Mouse (Mus musculus) hindbrain, embryonic 10.5 days (tissue): ENCODE measurements around the gene Isl1. TPM values are rescaled to one million over a fixed set of nuclear protein-coding genes. Genes with fewer than 3 reads are reported as not detected.

Experiments
- DNase-seq: peaks from one replicate; pipeline ENCODE4 v3.0.0-alpha.2; 2017; ENCODE audit warnings: low spot score
- H3K27ac ChIP-seq: fragments of 300-500 bp; sonication (generic); 2 replicates; pipeline ENCODE4 v1.5.1; 2016; ENCODE audit warnings: mild to moderate bottlenecking, moderate library complexity
- H3K27me3 ChIP-seq: fragments of 300-500 bp; sonication (generic); 2 replicates; pipeline ENCODE4 v1.6.1; 2016; ENCODE audit warnings: mild to moderate bottlenecking; ENCODE audit not compliant: poor library complexity, insufficient read depth, severe bottlenecking
- H3K36me3 ChIP-seq: fragments of 300-500 bp; sonication (generic); 2 replicates; pipeline ENCODE4 v1.6.1; 2016; ENCODE audit warnings: mild to moderate bottlenecking, moderate library complexity
- H3K4me1 ChIP-seq: fragments of 300-500 bp; sonication (generic); replicated peaks from 2 replicates; pipeline ENCODE4 v1.6.1; 2016; ENCODE audit warnings: mild to moderate bottlenecking
- H3K4me3 ChIP-seq: fragments of 300-500 bp; sonication (generic); 2 replicates; pipeline ENCODE4 v1.5.1; 2016; ENCODE audit warnings: mild to moderate bottlenecking, moderate library complexity
- H3K9me3 ChIP-seq: fragments of 300-500 bp; sonication (generic); 2 replicates; pipeline ENCODE4 v1.6.1; 2016; ENCODE audit warnings: mild to moderate bottlenecking, moderate library complexity
- WGBS: fragments of 180-500 bp; shearing (Covaris S2); methylation state at CpG from one replicate; pipeline ENCODE4 v1.1.7; 2016; 5-methylcytosine and 5-hydroxymethylcytosine counted together
- polyA plus RNA-seq: library from polyadenylated mRNA; unstranded; fragments of >200 nt; fragmentation: Nextera tagmentation; extraction: Ambion mirVana; gene quantifications from 2 replicates; pipeline ENCODE4 v1.2.1, GENCODE M21; 2016

Gene Isl1
- polyA plus RNA-seq = 34.9 and 63.4 TPM in 2 replicates

GRCm38 (mm10) chr13:116309584-116310462 is at the start of gene Isl1:
Isl1 (minus strand) TSS chr13:116309689.
- H3K36me3 ChIP-seq = no peaks in the 10 kb centered on the region
- peak; percentile 88 for DNase-seq
- under 1% methylated on average over 82 of the region's 82 CpGs for WGBS

GRCm38 (mm10) chr13:116335763-116336162 is 26.3 kb upstream of the Isl1 start:
- no peaks in the 10 kb centered on the region for H3K36me3 ChIP-seq
- H3K4me1 ChIP-seq = no peaks in the 10 kb centered on the region
- WGBS = 85% methylated on average over 3 of the region's 3 CpGs
- no peak overlapping the region for H3K27ac ChIP-seq
- H3K4me3 ChIP-seq = no peak overlapping the region
- no peaks in the 10 kb centered on the region; the same call in 1 of the 2 replicates for H3K27me3 ChIP-seq
- no peak for DNase-seq
- H3K9me3 ChIP-seq = no peaks in the 10 kb centered on the region

More at GRCm38 (mm10) chr13:116309584-116310462, at the start of gene Isl1:
- Histone ChIP-seq H3K27ac (peak within 1 kb of the TSS; percentile 82), H3K4me3 (peak within 1 kb of the TSS; percentile 63), H3K9me3 (no peaks in the 10 kb centered on the region), H3K4me1 (peaks cover 21% of the 10 kb centered on the region), H3K27me3 (peaks cover 100% of the 10 kb centered on the region)

DNA sequence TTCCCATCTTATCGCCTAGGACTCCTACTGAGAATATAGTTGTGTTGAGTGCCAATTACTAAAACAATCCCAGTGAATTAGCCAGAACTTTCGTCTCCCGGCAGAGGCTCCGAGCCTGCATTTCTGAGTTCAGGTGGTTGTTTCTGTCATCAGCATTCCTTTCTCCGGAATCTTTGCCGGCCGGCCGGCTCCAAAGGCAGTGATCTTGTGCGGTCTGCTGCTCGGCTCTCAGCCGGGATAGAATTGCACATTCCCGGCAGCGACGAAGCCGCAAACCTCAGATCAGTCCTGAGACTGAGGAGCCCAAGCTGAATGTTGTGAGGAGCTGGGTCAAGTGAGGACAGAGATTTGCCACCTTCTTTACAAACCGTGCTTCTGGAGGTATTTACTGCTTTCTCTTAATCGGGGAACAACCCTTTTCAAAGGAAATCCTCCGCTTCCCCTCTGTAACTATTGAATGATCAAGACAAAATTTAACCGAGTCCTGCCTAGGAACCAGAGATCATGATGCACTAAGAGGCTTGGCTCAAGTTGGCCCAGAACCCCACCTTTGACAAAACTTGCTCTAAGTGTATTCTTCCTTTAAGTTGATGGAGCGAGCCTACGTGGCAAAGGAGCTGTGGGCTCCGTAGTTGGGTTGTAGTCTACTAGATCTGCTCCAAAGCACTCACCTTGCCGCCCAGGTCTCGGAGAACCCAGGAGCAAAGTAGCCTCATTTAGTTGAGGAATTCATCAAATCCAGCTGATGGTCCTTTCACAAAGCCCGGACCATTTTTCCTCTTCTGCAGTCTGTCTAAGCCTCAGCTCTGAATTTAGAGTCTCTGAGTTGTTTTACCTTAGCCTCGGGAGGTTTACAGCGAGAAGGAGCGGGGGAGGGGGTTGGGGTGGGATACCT is 4.4 kb upstream of the Isl1 start:
- under 1% methylated on average over 28 of the region's 28 CpGs for WGBS
- no peaks in the 10 kb centered on the region for H3K36me3 ChIP-seq
- H3K4me1 ChIP-seq = peaks cover 15% of the 10 kb centered on the region
- peak overlapping the region; percentile 24; the same call in 1 of the 2 replicates for H3K27ac ChIP-seq
- peak; percentile 61 for DNase-seq
- H3K4me3 ChIP-seq = peak overlapping the region; percentile 36
- peaks cover 96% of the 10 kb centered on the region for H3K27me3 ChIP-seq
- no peaks in the 10 kb centered on the region for H3K9me3 ChIP-seq

- WGBS = 3% methylated on average over 13 of the region's 13 CpGs
- peak; percentile 6 for DNase-seq
- Histone ChIP-seq H3K27ac (no peak overlapping the region), H3K9me3 (no peaks in the 10 kb centered on the region), H3K4me3 (peak overlapping the region; percentile 63; the same call in 1 of the 2 replicates), H3K27me3 (peaks cover 100% of the 10 kb centered on the region), H3K36me3 (no peaks in the 10 kb centered on the region), H3K4me1 (peaks cover 16% of the 10 kb centered on the region)
Measured at GRCm38 (mm10) chr13:116311871-116312720, 2.6 kb upstream of the Isl1 start.

DNA sequence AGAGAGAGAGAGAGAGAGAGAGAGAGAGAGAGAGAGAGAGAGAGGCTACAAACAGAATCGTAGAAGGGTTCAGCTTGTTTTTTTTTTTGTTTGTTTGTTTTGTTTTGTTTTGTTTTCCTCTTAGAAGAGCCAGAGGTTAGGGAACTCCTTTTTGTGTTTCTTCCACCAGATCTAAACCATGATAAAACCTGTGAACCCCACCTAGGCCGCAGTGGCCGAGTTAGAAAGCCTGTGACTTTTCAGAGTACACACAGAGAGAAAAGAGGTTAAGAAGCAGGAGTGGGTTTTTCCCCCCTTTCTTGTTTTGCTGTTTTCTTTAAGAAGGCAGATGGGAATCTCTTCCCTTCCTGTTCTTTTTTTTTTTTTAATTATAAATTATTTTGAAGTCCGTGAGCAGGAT is 1.5 kb upstream of the Isl1 start:
- Histone ChIP-seq H3K36me3 (no peaks in the 10 kb centered on the region), H3K27me3 (peaks cover 100% of the 10 kb centered on the region), H3K4me1 (peaks cover 16% of the 10 kb centered on the region), H3K27ac (no peak overlapping the region), H3K9me3 (no peaks in the 10 kb centered on the region), H3K4me3 (peak overlapping the region; percentile 63)
- WGBS = 6% methylated on average over 4 of the region's 4 CpGs
- DNase-seq = no peak

DNA sequence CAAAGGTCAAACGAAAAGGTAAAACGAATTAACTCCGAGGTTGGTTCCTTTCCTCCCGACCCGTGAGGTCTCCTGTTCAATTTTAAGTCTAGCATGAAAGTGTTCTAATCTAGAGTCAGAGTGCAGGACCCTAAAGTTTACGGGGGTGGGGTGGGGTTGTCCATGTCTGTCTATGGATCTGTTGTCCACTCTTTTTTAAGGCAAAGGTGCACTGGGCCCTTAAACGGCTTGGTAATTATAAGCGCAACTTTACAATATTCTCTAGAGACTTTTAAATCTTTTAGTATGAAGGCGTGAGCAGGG is 925 bp upstream of the Isl1 start:
- Histone ChIP-seq H3K9me3 (no peaks in the 10 kb centered on the region), H3K27ac (peak overlapping the region; percentile 40; the same call in 1 of the 2 replicates), H3K4me1 (peaks cover 16% of the 10 kb centered on the region), H3K36me3 (no peaks in the 10 kb centered on the region), H3K27me3 (peaks cover 100% of the 10 kb centered on the region), H3K4me3 (peak overlapping the region; percentile 63)
- 0% methylated on average over 9 of the region's 9 CpGs for WGBS
- peak; percentile 35 for DNase-seq

- Histone ChIP-seq H3K27me3 (peaks cover 100% of the 10 kb centered on the region), H3K4me1 (peaks cover 21% of the 10 kb centered on the region), H3K27ac (peak overlapping the region; percentile 69), H3K4me3 (peak overlapping the region; percentile 63), H3K9me3 (no peaks in the 10 kb centered on the region), H3K36me3 (no peaks in the 10 kb centered on the region)
- under 1% methylated on average over 18 of the region's 18 CpGs for WGBS
- peak; percentile 44 for DNase-seq
Measured at GRCm38 (mm10) chr13:116308933-116309583, 431 bp downstream of the Isl1 start.

DNA sequence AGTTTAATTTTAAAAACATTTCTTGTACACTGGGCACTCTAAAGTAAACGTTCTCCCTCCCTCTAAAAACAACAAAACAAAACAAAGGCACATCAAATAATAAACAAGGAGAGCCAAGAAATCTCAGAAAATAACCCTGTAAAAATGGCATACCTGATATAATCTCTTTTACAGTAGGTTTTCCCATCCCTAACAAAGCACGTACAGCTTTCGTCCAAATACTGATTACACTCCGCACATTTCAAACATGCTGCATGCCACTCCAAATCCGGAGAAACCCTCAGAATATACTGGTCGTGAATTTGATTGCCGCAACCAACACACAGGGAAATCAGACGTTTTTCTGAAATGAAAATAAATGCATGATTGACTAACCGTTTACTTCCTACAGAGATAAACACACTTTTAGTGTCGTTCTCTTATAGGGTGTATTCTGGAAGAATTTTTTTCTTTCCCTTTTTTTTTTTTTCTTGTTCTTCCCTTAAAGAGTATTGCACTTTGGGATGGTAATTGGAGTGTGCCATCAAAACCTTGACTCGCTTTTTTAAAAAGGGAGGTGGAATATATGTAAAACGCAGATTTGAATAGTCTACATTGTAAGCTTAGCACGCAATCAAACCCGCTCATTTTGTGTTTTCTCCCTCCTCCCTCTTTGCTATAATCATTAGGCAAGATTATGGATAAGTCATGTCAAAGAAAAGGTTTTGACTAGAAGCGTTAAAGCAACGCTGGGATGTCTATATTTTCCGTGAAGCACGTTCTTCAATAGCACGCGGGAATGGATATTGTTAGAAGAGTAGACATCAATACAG is 1.2 kb downstream of the Isl1 start:
- no peaks in the 10 kb centered on the region for H3K36me3 ChIP-seq
- peak; percentile 8 for DNase-seq
- H3K27ac ChIP-seq = peak overlapping the region; percentile 69; the same call in 1 of the 2 replicates
- peaks cover 100% of the 10 kb centered on the region for H3K27me3 ChIP-seq
- no peaks in the 10 kb centered on the region for H3K9me3 ChIP-seq
- H3K4me1 ChIP-seq = peaks cover 18% of the 10 kb centered on the region
- under 1% methylated on average over 20 of the region's 20 CpGs for WGBS
- peak overlapping the region; percentile 63 for H3K4me3 ChIP-seq

GRCm38 (mm10) chr13:116306591-116306990 is 2.9 kb downstream of the Isl1 start:
- Histone ChIP-seq H3K4me1 (peaks cover 25% of the 10 kb centered on the region), H3K9me3 (no peaks in the 10 kb centered on the region), H3K4me3 (peak overlapping the region; percentile 37), H3K36me3 (no peaks in the 10 kb centered on the region), H3K27ac (peak overlapping the region; percentile 45; the same call in 1 of the 2 replicates), H3K27me3 (peaks cover 100% of the 10 kb centered on the region)
- peak; percentile 11 for DNase-seq
- 4% methylated on average over 6 of the region's 6 CpGs for WGBS

DNA sequence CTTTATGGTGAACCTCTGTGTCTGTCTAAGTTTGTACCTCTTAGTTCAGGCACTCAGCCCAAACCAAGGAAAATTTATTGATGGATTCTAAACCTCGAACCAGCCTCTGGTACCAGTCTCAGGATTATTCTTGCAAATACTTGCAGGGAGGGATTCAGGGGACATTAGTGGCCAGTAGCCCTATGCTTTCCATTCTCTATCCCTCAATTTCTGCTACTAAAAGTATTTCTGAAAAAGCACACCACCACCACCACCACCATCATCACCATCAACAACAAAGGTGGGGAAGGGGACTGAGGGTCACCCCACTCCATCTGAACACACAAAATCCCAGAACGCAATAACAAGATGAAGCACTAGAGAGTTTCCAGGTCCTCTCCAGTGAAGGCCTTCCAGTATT is 3.8 kb downstream of the Isl1 start:
- 6% methylated on average over 2 of the region's 2 CpGs for WGBS
- DNase-seq = peak; percentile 11
- no peaks in the 10 kb centered on the region for H3K9me3 ChIP-seq
- peaks cover 25% of the 10 kb centered on the region for H3K4me1 ChIP-seq
- 0 out of 2 replicates have a peak overlapping the region, but pooled peaks have one; percentile 59 for H3K27ac ChIP-seq
- no peaks in the 10 kb centered on the region for H3K36me3 ChIP-seq
- H3K27me3 ChIP-seq = peaks cover 100% of the 10 kb centered on the region
- H3K4me3 ChIP-seq = peak overlapping the region; percentile 37
